Mouse (Mus musculus) forebrain, embryonic 16.5 days (tissue): Measurements from ENCODE around the gene Gm10778. TPM values are rescaled to one million over a fixed set of nuclear protein-coding genes. Genes with fewer than 3 reads are reported as not detected.
"Not testable (repeated sequence)": the region's sequence is repeated elsewhere in the genome, so short reads cannot be mapped to it uniquely, and the experiment has no call there.

ENCODE experiments used
- ATAC-seq: fragments of 200-750 bp; cut with Nextera tagmentation; 2 replicates; pipeline ENCODE4 v1.8.0; 2017; ENCODE audit warnings: mild to moderate bottlenecking, moderate library complexity
- H3K27ac ChIP-seq: fragments of 300-500 bp; sonication (generic); 2 replicates; pipeline ENCODE4 v1.5.1; 2014; ENCODE audit warnings: low read length, control low read depth
- H3K27me3 ChIP-seq: fragments of 300-500 bp; sonication (generic); replicated peaks from 2 replicates; pipeline ENCODE4 v1.6.1; 2014; ENCODE audit warnings: low read length; ENCODE audit not compliant: control insufficient read depth, insufficient read depth
- H3K36me3 ChIP-seq: fragments of 300-500 bp; sonication (generic); 2 replicates; pipeline ENCODE4 v1.6.1; 2014; ENCODE audit not compliant: control insufficient read depth, insufficient read depth
- H3K4me1 ChIP-seq: fragments of 300-500 bp; sonication (generic); replicated peaks from 2 replicates; pipeline ENCODE4 v1.6.1; 2014; ENCODE audit warnings: low read length; ENCODE audit not compliant: control insufficient read depth, insufficient read depth
- H3K4me2 ChIP-seq: fragments of 300-500 bp; sonication (generic); 2 replicates; pipeline ENCODE4 v1.6.1; 2014; ENCODE audit warnings: mild to moderate bottlenecking, low read length, control low read depth
- H3K4me3 ChIP-seq: fragments of 300-500 bp; sonication (generic); replicated peaks from 2 replicates; pipeline ENCODE4 v1.5.1; 2014; ENCODE audit warnings: mild to moderate bottlenecking, low read length, control low read depth
- H3K9ac ChIP-seq: fragments of 300-500 bp; sonication (generic); replicated peaks from 2 replicates; pipeline ENCODE4 v1.6.1; 2014; ENCODE audit warnings: low read depth, low read length, control low read depth
- H3K9me3 ChIP-seq: fragments of 300-500 bp; sonication (generic); 2 replicates; pipeline ENCODE4 v1.6.1; 2016; ENCODE audit warnings: low read length; ENCODE audit not compliant: control insufficient read depth
- WGBS: fragments of 180-500 bp; shearing (Covaris S2); extraction: QIAGEN DNeasy Blood & Tissue Kit; methylation state at CpG from one replicate; pipeline ENCODE4 v1.1.7; 2014; 5-methylcytosine and 5-hydroxymethylcytosine counted together
- polyA plus RNA-seq: library from polyadenylated mRNA; unstranded; fragments of >200 nt; fragmentation: Nextera tagmentation; extraction: Ambion mirVana; gene quantifications from 2 replicates; pipeline ENCODE4 v1.2.1, GENCODE M21; 2015

Gm10778 gene
- polyA plus RNA-seq: 6.6 and 6.9 TPM in 2 replicates

DNA sequence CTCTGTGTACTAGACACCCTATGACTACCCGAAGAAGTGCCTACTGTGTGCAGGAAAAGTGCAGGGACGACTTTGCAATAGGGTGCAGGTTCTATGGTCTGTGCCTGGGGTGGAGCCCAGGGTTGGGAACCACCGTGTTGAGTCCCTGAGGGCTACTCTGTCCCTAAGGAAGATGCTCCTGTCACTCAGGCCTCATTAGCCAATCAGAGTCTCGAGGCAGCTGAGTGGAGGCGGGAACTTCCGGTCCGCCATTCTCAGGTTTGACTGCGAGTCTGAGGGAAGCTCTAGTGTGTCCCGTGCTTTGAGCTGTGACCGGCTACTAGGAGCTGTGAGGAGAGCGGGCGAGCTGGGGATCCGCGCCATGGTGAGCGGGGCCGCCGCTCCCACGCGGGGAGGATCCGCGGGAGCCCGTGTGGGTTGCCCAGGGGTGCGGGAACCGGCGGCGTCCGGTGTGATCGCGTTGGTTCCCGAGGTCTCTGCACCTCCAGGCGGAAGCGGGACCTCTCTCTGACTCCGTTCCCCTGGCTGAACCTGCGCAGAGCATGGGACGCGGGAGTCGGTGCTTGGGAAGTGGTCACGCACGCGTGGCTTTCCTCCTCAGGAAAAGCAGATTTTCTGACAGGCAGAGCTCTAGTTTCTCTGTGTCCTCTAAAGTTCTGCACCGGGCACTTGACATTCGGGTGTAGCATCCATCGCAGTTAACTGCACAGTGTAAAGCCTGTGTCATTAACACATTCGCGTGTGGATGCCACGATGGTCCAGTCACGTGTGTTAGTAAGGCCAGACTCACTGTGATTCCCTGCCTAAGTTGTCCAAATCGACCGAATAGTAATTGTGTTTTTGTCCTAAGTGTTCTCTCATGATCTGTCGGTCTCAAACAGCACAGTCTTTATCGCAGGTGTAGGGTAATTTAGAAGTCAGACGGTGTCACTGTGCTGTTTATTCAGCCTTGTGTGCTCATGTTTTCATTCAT, at the start of gene Gm10778:
Gene Gm10778, plus strand, starts transcription at position 257 of the 973 bp plus-strand sequence.
- WGBS: 2% methylated on average over 35 of the region's 52 CpGs
- Histone ChIP-seq H3K4me3 (peak within 1 kb of the TSS; percentile 52), H3K9ac (peak within 1 kb of the TSS; percentile 63), H3K4me2 (peak within 1 kb of the TSS; percentile 67), H3K9me3 (peaks cover 12% of the 10 kb centered on the region), H3K27ac (peak within 1 kb of the TSS; percentile 67)
- not testable (repeated sequence) for H3K4me1 ChIP-seq, H3K36me3 ChIP-seq, H3K27me3 ChIP-seq
- peak; percentile 97 for ATAC-seq

DNA sequence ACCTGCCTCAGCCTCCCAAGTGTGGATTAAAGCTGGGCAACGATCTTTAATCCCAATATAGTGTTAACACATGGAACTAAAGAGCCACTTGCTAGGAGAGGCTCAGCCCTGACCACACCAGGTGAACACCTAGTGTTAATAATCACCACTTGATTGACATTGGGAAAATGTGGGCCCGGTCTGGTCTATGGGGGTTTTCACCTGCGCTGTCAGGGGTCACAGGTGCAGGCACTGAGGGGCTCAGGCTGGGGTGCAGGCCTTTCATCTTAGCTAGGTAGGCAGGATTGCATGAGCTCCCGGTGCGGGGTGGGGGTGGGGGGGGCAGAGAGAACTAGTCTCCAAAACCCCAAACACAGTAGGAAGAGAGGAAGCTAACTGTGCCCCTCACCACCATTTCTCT, 49.2 kb upstream of the Gm10778 start:
- H3K4me3 ChIP-seq: no peak overlapping the region
- no peaks in the 10 kb centered on the region for H3K9me3 ChIP-seq
- H3K9ac ChIP-seq: no peak overlapping the region
- ATAC-seq: no peak
- no peak overlapping the region for H3K4me2 ChIP-seq
- no peak overlapping the region for H3K27ac ChIP-seq
- H3K36me3 ChIP-seq: no peaks in the 10 kb centered on the region
- peaks cover 43% of the 10 kb centered on the region for H3K4me1 ChIP-seq
- H3K27me3 ChIP-seq: peaks cover 21% of the 10 kb centered on the region
- 81% methylated on average over 5 of the region's 5 CpGs for WGBS

DNA sequence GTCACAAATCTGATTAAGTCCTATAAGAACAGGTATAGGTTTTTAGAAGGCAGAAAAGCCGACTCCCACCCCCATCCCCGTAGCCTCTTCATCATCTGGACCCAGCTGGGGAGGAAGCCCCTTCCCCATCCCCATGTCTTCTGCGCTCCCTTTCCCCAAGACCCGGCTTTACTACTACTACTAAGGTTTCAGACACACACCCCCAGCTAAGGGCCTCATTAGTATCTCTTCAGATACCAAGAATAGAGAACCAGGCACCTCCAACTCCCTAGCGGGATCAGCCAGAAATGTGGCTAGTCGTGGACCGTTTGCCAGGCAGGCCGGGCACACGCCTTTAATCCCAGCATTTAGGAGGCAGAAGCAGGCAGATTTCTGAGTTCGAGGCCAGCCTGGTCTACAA, 48.8 kb upstream of the Gm10778 start:
- WGBS: 51% methylated on average over 10 of the region's 10 CpGs
- Histone ChIP-seq H3K4me1 (peaks cover 46% of the 10 kb centered on the region), H3K9ac (no peak overlapping the region), H3K36me3 (no peaks in the 10 kb centered on the region), H3K9me3 (no peaks in the 10 kb centered on the region), H3K27ac (no peak overlapping the region), H3K27me3 (peaks cover 19% of the 10 kb centered on the region), H3K4me3 (no peak overlapping the region), H3K4me2 (no peak overlapping the region)
- ATAC-seq: no peak

DNA sequence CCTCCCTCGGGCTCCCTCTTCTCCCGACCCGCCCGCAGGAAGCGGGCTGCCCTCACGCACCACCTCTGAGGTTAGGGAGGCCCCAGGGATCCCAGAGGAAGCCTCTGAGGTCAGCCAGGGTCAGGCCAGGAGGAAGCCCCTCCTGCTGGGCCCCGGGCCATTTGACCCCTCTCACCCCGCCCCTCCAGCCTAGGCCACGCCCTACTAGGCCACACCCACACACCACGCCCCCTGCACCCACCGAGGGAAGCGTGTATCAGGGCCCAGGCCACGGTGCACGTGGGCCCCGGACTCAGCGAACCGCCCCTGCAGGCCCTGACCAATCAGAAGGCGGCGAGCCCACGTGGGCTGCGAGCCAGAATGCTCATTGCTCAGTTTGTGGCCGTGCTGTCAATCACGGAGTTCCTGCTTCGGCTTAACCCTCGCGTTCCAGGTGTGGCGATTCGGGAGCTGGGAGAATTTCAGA, 48.1 kb upstream of the Gm10778 start, which contains the start of gene Tle6:
Gene Tle6, minus strand, starts transcription at position 336 of the 466 bp plus-strand sequence.
- no peaks in the 10 kb centered on the region for H3K9me3 ChIP-seq
- peaks cover 17% of the 10 kb centered on the region for H3K27me3 ChIP-seq
- no peak within 1 kb of the TSS for H3K27ac ChIP-seq
- no peaks in the 10 kb centered on the region for H3K36me3 ChIP-seq
- H3K9ac ChIP-seq: no peak within 1 kb of the TSS
- 0% methylated on average over 28 of the region's 28 CpGs for WGBS
- peak within 1 kb of the TSS; percentile 57 for H3K4me2 ChIP-seq
- H3K4me3 ChIP-seq: peak within 1 kb of the TSS; percentile 29
- ATAC-seq: peak; percentile 64
- peaks cover 45% of the 10 kb centered on the region for H3K4me1 ChIP-seq

GRCm38 (mm10) chr10:81601396-81601905, 47.4 kb upstream of the Gm10778 start:
- ATAC-seq: no peak
- no peaks in the 10 kb centered on the region for H3K36me3 ChIP-seq
- peaks cover 12% of the 10 kb centered on the region; the same call in 1 of the 2 replicates for H3K27me3 ChIP-seq
- no peaks in the 10 kb centered on the region for H3K9me3 ChIP-seq
- H3K4me1 ChIP-seq: peaks cover 40% of the 10 kb centered on the region
- no peak overlapping the region for H3K4me3 ChIP-seq
- H3K27ac ChIP-seq: no peak overlapping the region
- peak overlapping the region; percentile 57 for H3K4me2 ChIP-seq
- WGBS: 18% methylated on average over 7 of the region's 7 CpGs
- H3K9ac ChIP-seq: no peak overlapping the region

- Histone ChIP-seq H3K4me2 (no peak overlapping the region), H3K4me1 (peaks cover 34% of the 10 kb centered on the region), H3K36me3 (no peaks in the 10 kb centered on the region), H3K9ac (no peak overlapping the region), H3K27me3 (peaks cover 10% of the 10 kb centered on the region; the same call in 1 of the 2 replicates), H3K9me3 (no peaks in the 10 kb centered on the region), H3K4me3 (no peak overlapping the region), H3K27ac (no peak overlapping the region)
- no peak for ATAC-seq
- WGBS: 20% methylated on average over 4 of the region's 4 CpGs
These were observed 46.1 kb upstream of the Gm10778 start for GRCm38 (mm10) chr10:81602741-81603151.

DNA sequence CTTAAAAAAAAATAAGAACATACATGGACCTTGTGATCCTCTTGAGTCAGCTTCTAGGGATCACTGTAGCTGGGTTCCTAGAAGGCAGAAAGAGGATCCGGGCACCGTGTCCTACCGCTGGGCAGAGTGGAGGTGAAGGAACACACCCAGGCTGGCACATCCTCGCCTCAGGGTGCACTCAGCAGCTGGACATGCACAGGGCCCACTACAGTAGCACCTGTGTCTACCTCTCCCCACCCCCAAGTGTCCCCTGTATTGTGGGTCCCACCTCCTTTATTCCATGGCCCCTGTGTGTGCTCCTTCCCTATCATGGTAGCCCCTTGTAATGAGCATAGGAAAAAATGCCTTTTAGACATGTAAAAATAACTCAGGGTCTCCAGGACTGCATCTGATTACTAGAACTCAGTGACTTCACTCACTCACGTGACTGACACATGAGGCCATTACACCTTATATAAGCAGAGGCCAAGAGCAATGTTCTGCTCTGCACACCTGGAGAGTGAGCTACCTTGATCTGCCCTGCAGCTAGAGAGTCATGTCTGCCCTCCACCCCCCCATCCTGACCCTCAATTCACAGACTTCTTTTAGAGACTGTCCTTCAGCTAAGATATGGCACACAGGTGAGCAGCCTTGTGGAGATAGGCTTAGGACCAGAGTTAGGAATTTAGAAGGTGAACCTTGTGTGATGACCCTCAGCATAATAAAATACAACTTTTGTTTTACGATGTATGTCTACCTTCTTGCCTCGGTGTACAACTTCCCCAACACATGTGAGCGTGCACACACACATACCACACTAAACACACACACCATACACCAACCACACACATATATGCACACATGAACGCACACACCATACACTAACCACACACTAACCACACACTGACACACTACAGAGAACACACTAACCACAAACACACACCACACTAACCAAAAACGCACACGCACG, 44.6 kb upstream of the Gm10778 start:
- Histone ChIP-seq H3K4me2 (peak overlapping the region; percentile 39), H3K4me1 (peaks cover 33% of the 10 kb centered on the region), H3K27ac (no peak overlapping the region; the same call in 1 of the 2 replicates), H3K4me3 (0 out of 2 replicates have a peak overlapping the region, but pooled peaks have one; percentile 8), H3K27me3 (peaks cover 4% of the 10 kb centered on the region; the same call in 1 of the 2 replicates), H3K9ac (no peak overlapping the region), H3K36me3 (no peaks in the 10 kb centered on the region; the same call in 1 of the 2 replicates), H3K9me3 (no peaks in the 10 kb centered on the region)
- ATAC-seq: peak; percentile 1; the same call in 1 of the 2 replicates
- 84% methylated on average over 12 of the region's 12 CpGs for WGBS

GRCm38 (mm10) chr10:81604968-81605665, 43.7 kb upstream of the Gm10778 start:
- H3K27ac ChIP-seq: peak overlapping the region; percentile 93
- peak overlapping the region; percentile 70 for H3K4me2 ChIP-seq
- WGBS: 17% methylated on average over 29 of the region's 29 CpGs
- peaks cover 3% of the 10 kb centered on the region; the same call in 1 of the 2 replicates for H3K27me3 ChIP-seq
- peak; percentile 38 for ATAC-seq
- peak overlapping the region; percentile 67 for H3K4me3 ChIP-seq
- H3K9ac ChIP-seq: peak overlapping the region; percentile 61; the same call in 1 of the 2 replicates
- no peaks in the 10 kb centered on the region; the same call in 1 of the 2 replicates for H3K36me3 ChIP-seq
- no peaks in the 10 kb centered on the region for H3K9me3 ChIP-seq
- peaks cover 33% of the 10 kb centered on the region for H3K4me1 ChIP-seq
